Mouse (Mus musculus): ENCODE measurements around the gene Usp19. TPM values are rescaled to one million over a fixed set of nuclear protein-coding genes. Genes with fewer than 3 reads are reported as not detected.

The Usp19 gene
- polyA plus RNA-seq (2015; fragmentation: Nextera tagmentation; extraction: Ambion mirVana): 26.9 and 32.9 TPM in 2 replicates

DNA sequence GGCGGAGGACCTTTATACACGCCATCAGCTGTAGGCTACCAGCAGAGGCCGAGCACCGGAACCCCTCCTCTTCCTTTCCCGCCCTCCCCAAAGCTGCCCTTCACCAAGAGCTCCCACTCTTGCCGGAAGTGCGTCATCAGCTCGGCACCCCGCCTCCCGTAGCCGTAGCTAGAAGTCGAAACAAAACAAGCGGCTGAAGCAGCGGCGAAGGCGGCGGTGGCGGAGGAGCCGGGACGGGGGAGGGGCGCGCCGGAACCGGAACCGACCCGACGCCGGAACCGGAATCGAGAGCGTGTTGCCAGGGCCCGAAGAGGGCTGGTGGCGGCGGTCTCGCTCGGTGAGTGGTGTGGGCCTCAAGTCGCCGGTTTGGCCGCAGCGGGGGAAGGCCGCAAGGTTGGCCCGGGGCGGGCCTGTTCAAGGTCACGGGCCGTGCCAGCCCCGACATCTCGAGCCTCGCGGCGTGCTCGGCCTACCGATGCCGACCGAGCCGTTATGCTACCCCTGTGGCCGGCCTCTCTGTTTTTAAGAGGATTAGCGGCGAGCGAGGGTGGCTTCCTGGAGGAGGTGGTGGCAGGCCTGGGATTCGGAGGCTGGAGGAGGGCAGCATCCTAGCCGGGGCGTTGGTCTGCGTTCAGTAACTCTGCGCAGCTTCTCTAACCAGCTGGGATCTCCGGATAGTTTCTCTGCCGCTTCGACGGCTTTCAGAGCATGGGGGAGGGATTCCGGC lies at the start of gene Usp19:
Usp19 (plus strand) TSS at position 44 of the 727 bp plus-strand sequence.

GRCm38 (mm10) chr9:108460319-108461178 lies 29.9 kb upstream of the Usp19 start, which contains the start of gene Ccdc71:
Ccdc71 (plus strand) TSS chr9:108460527.

DNA sequence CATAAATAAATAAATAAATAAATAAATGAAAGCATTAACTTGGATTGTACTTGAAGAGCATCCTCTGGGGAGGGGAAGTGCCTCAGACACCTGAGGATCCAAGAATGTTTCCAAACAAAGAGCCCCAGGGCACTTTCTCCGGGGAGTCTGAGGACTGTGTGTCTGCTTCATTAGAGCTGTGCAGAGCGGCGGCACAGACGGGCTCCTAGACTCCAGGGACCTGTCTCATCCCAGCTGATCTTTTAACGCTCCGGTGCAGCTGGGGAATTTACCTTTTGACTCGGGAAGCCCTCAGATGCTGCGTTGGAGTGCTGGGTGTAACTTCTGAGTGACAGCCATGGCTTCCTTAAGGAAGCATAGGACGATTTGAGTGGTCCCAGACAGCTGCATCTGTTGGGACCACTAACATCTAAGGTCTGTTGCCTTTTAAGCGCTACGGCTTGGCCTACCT lies 29.2 kb upstream of the Usp19 start, which contains the start of gene Klhdc8b:
Klhdc8b (minus strand) TSS at position 401 of the 451 bp plus-strand sequence.

GRCm38 (mm10) chr9:108479721-108480351 lies 10.6 kb upstream of the Usp19 start, which contains the start of gene Lamb2:
Lamb2 (plus strand) TSS chr9:108479736.

GRCm38 (mm10) chr9:108507619-108508434 lies 17.4 kb downstream of the Usp19 start, which contains the start of gene Qars:
Qars (plus strand) TSS chr9:108507706.

GRCm38 (mm10) chr9:108516380-108517251 lies 26.2 kb downstream of the Usp19 start, which contains the start of gene Qrich1:
Qrich1 (plus strand) TSS chr9:108516806.

Other genes with a start within 250 kb of the Usp19 start
- 16.9 and 19.2 TPM in 2 replicates for gene Dag1, start 226.6 kb upstream of the Usp19 start, polyA plus RNA-seq (2015; fragmentation: Nextera tagmentation; extraction: Ambion mirVana)
- gene Nicn1, start 200.2 kb upstream of the Usp19 start, polyA plus RNA-seq (2015; fragmentation: Nextera tagmentation; extraction: Ambion mirVana): 5.2 and 6.5 TPM in 2 replicates
- 1.3 and 1.7 TPM in 2 replicates for gene Amt, start 193.7 kb upstream of the Usp19 start, polyA plus RNA-seq (2015; fragmentation: Nextera tagmentation; extraction: Ambion mirVana)
- 256 and 274 TPM in 2 replicates for gene Rhoa, start 184.5 kb upstream of the Usp19 start, polyA plus RNA-seq (2015; fragmentation: Nextera tagmentation; extraction: Ambion mirVana)
- gene Tcta, start 184.4 kb upstream of the Usp19 start, polyA plus RNA-seq (2015; fragmentation: Nextera tagmentation; extraction: Ambion mirVana): 16.6 and 19.3 TPM in 2 replicates
- 5,787 and 6,504 TPM in 2 replicates for gene Gpx1, start 151.7 kb upstream of the Usp19 start, polyA plus RNA-seq (2015; fragmentation: Nextera tagmentation; extraction: Ambion mirVana)
- 61.2 and 62.7 TPM in 2 replicates for gene Usp4, start 142.7 kb upstream of the Usp19 start, polyA plus RNA-seq (2015; fragmentation: Nextera tagmentation; extraction: Ambion mirVana)
- gene 1700102P08Rik, start 97.8 kb upstream of the Usp19 start, polyA plus RNA-seq (2015; fragmentation: Nextera tagmentation; extraction: Ambion mirVana): 0.54 and 0.85 TPM in 2 replicates
- gene Ccdc36, start 62.1 kb upstream of the Usp19 start, polyA plus RNA-seq (2015; fragmentation: Nextera tagmentation; extraction: Ambion mirVana): 0.32 and 0.34 TPM in 2 replicates
- gene BC048562, start 54.1 kb upstream of the Usp19 start, polyA plus RNA-seq (2015; fragmentation: Nextera tagmentation; extraction: Ambion mirVana): not detected in 2 replicates
- 20.1 and 25.2 TPM in 2 replicates for gene Ccdc71, start 30.1 kb upstream of the Usp19 start, polyA plus RNA-seq (2015; fragmentation: Nextera tagmentation; extraction: Ambion mirVana)
- 16.0 and 20.4 TPM in 2 replicates for gene Klhdc8b, start 29.0 kb upstream of the Usp19 start, polyA plus RNA-seq (2015; fragmentation: Nextera tagmentation; extraction: Ambion mirVana)
- 8.5 and 13.8 TPM in 2 replicates for gene Lamb2, start 10.9 kb upstream of the Usp19 start, polyA plus RNA-seq (2015; fragmentation: Nextera tagmentation; extraction: Ambion mirVana)
- 66.4 and 70.2 TPM in 2 replicates for gene Qars, start 17.1 kb downstream of the Usp19 start, polyA plus RNA-seq (2015; fragmentation: Nextera tagmentation; extraction: Ambion mirVana)
- 44.9 and 46.3 TPM in 2 replicates for gene Qrich1, start 26.2 kb downstream of the Usp19 start, polyA plus RNA-seq (2015; fragmentation: Nextera tagmentation; extraction: Ambion mirVana)
- 133 and 142 TPM in 2 replicates for gene Impdh2, start 69.7 kb downstream of the Usp19 start, polyA plus RNA-seq (2015; fragmentation: Nextera tagmentation; extraction: Ambion mirVana)
- 35.2 and 36.8 TPM in 2 replicates for gene Ndufaf3, start 76.8 kb downstream of the Usp19 start, polyA plus RNA-seq (2015; fragmentation: Nextera tagmentation; extraction: Ambion mirVana)
- gene Dalrd3, start 79.3 kb downstream of the Usp19 start, polyA plus RNA-seq (2015; fragmentation: Nextera tagmentation; extraction: Ambion mirVana): 41.3 and 48.5 TPM in 2 replicates
- 14.2 and 15.7 TPM in 2 replicates for gene Wdr6, start 88.1 kb downstream of the Usp19 start, polyA plus RNA-seq (2015; fragmentation: Nextera tagmentation; extraction: Ambion mirVana)
- gene P4htm, start 107.1 kb downstream of the Usp19 start, polyA plus RNA-seq (2015; fragmentation: Nextera tagmentation; extraction: Ambion mirVana): 1.7 and 2.4 TPM in 2 replicates
- 29.6 and 33.5 TPM in 2 replicates for gene Arih2, start 158.8 kb downstream of the Usp19 start, polyA plus RNA-seq (2015; fragmentation: Nextera tagmentation; extraction: Ambion mirVana)
- gene Slc25a20, start 171.5 kb downstream of the Usp19 start, polyA plus RNA-seq (2015; fragmentation: Nextera tagmentation; extraction: Ambion mirVana): 30.9 and 34.3 TPM in 2 replicates
- gene Prkar2a, start 198.7 kb downstream of the Usp19 start, polyA plus RNA-seq (2015; fragmentation: Nextera tagmentation; extraction: Ambion mirVana): 5.9 and 8.6 TPM in 2 replicates

All from spleen, postnatal 0 days (tissue).